Mouse (Mus musculus): ENCODE data around the gene Cdyl.

DNA sequence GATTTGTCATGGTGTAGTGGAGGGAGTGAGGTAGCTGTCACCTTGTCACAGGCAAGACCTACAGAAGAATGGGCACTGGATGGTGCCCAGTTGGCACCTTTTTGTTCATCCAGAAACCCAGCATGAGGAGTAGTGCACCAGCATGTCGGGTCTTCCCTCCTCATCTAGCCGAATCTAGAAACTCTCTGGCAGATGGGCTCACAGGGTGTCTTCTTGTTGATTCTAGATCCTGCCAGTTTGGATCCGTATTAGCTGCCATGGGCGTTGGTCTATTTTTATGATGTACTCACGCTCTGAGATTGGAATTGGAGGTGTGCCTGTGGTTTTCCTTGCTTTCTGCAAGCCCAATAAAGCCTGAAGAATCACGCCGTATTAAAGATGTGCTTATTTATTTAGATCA is 92.4 kb downstream of the Cdyl start:
- TF ChIP-seq POLR2A (IDR thresholded peaks at IDR 0.05; ENCODE audit: extremely low read depth, insufficient read depth, low read length) (no peak), CTCF (IDR thresholded peaks at IDR 0.05; ENCODE audit: low read depth, low read length) (no peak)
